Mouse (Mus musculus) ES-Bruce4 (cell line): Measurements from ENCODE around the gene Dlx6.

Source experiments
- CTCF ChIP-seq: IDR thresholded peaks from one replicate; pipeline ENCODE4 v1.8.1; 2011; ENCODE audit warnings: low read depth, low read length
- EP300 ChIP-seq: IDR thresholded peaks from 2 replicates; pipeline ENCODE4 v1.6.1; 2011; ENCODE audit warnings: low read depth, low read length; ENCODE audit not compliant: insufficient read depth
- POLR2A ChIP-seq: IDR thresholded peaks from one replicate; pipeline ENCODE4 v1.8.1; 2011; ENCODE audit warnings: low read length; ENCODE audit not compliant: insufficient read depth

GRCm38 (mm10) chr6:6852944-6853343, 10.2 kb upstream of the Dlx6 start:
- no peak for TF ChIP-seq POLR2A
- TF ChIP-seq CTCF: no peak
- TF ChIP-seq EP300: no peak
